In genomic region chr13:37923091-37923490, GRCm38 (mm10) we compare ENCODE assay signal across 21 mouse cellular contexts.
DNase-seq lines count a peak whose midpoint lies in the region; ATAC-seq and TF ChIP-seq lines count a peak whose summit lies in the region.
"Had no signal": no experiment of that assay in that cellular context is flagged by ENCODE, and none has a peak within 500 bp of the region (broad histone marks: within the 10 kb centered on the region; RNA-seq: fewer than 3 reads in every experiment).

No protein-coding gene starts in this region.

- DNase-seq in heart, postnatal 14 days = no peak
- peak; percentile 57 for DNase-seq in thymus, adult 2 months
- peak; percentile 76 for DNase-seq in thymus, postnatal 14 days
- no peak for DNase-seq in forebrain, embryonic 11.5 days (ENCODE audit: low spot score)
- DNase-seq in frontal cortex, postnatal 25 days (ENCODE audit: low spot score in 2 of 2) = no peak
- DNase-seq: adrenal gland, postnatal 14 days; cerebellum, adult 11-12 months; cerebellum, adult 9-10 months; cerebellum, postnatal 25 days; forebrain, postnatal 0 days; gastrocnemius, postnatal 10 days; heart, adult 18-20 months; heart, postnatal 4 days had no signal

- no peak for TF ChIP-seq POLR2A in thymus, adult 2 months (IDR thresholded peaks at IDR 0.05; ENCODE audit: control insufficient read depth, extremely low read depth, insufficient read depth, low read length, poor library complexity)

- WGBS in heart, embryonic 16.5 days = 78% methylated on average over 4 of the region's 4 CpGs
- WGBS in thymus, adult 2 months = 21% methylated on average over 4 of the region's 4 CpGs
- 91% methylated on average over 4 of the region's 4 CpGs for WGBS in forebrain, embryonic 11.5 days

- ATAC-seq in heart, embryonic 16.5 days (replicated peaks; ENCODE audit: extremely low read depth, insufficient read depth, low FRiP score) = no peak
- ATAC-seq in forebrain, embryonic 11.5 days (replicated peaks; ENCODE audit: low FRiP score) = no peak
- ATAC-seq: activated CD4-positive, CD25-positive, alpha-beta regulatory T cell, adult 4 months; Patski had no signal

- no peak overlapping the region for H3K4me3 ChIP-seq in heart, embryonic 16.5 days (ENCODE audit: low read length)
- H3K4me3 ChIP-seq in thymus, adult 2 months (ENCODE audit: control insufficient read depth, insufficient read depth, low read length) = no peak overlapping the region
- H3K4me3 ChIP-seq in forebrain, embryonic 11.5 days (ENCODE audit: low read depth, low read length) = no peak overlapping the region
- H3K4me3 ChIP-seq: embryonic facial prominence, embryonic 12.5 days; forebrain, embryonic 12.5 days; hindbrain, embryonic 12.5 days had no signal

- H3K36me3 ChIP-seq in heart, embryonic 16.5 days (ENCODE audit: control insufficient read depth, insufficient read depth) = peaks cover 12% of the 10 kb centered on the region
- peaks cover 23% of the 10 kb centered on the region for H3K36me3 ChIP-seq in thymus, adult 2 months (ENCODE audit: control insufficient read depth, insufficient read depth, low read length)
- no peaks in the 10 kb centered on the region for H3K36me3 ChIP-seq in forebrain, embryonic 11.5 days (ENCODE audit: control insufficient read depth, insufficient read depth, low read length)
- H3K36me3 ChIP-seq: forebrain, embryonic 12.5 days; hindbrain, embryonic 12.5 days had no signal

- no peak overlapping the region for H3K4me2 ChIP-seq in heart, embryonic 16.5 days (ENCODE audit: low read depth, low read length)
- no peak overlapping the region for H3K4me2 ChIP-seq in forebrain, embryonic 11.5 days (ENCODE audit: low read depth, low read length, severe bottlenecking)
- H3K4me2 ChIP-seq: embryonic facial prominence, embryonic 12.5 days; forebrain, embryonic 12.5 days; heart, embryonic 11.5 days; hindbrain, embryonic 12.5 days had no signal

- H3K27me3 ChIP-seq in heart, embryonic 16.5 days (ENCODE audit: control insufficient read depth, insufficient read depth, low read length) = no peaks in the 10 kb centered on the region
- no peaks in the 10 kb centered on the region for H3K27me3 ChIP-seq in thymus, adult 2 months (ENCODE audit: control insufficient read depth, insufficient read depth, low read length)
- no peaks in the 10 kb centered on the region for H3K27me3 ChIP-seq in forebrain, embryonic 11.5 days (ENCODE audit: control insufficient read depth, insufficient read depth, low read length)
- H3K27me3 ChIP-seq: CH12.LX; embryonic facial prominence, embryonic 12.5 days; forebrain, embryonic 12.5 days; hindbrain, embryonic 12.5 days; Patski had no signal

- H3K4me1 ChIP-seq in heart, embryonic 16.5 days (ENCODE audit: control insufficient read depth, insufficient read depth, low read length) = peaks cover 26% of the 10 kb centered on the region
- peaks cover 41% of the 10 kb centered on the region for H3K4me1 ChIP-seq in thymus, adult 2 months (replicated peaks; ENCODE audit: control insufficient read depth, insufficient read depth, low read length)
- H3K4me1 ChIP-seq in forebrain, embryonic 11.5 days (replicated peaks; ENCODE audit: control insufficient read depth, insufficient read depth, low read length) = no peaks in the 10 kb centered on the region
- H3K4me1 ChIP-seq: forebrain, embryonic 12.5 days; hindbrain, embryonic 12.5 days had no signal

- H3K27ac ChIP-seq in heart, embryonic 16.5 days (ENCODE audit: low read length) = peak overlapping the region; percentile 7; the same call in 1 of the 2 replicates
- peak overlapping the region; percentile 92 for H3K27ac ChIP-seq in thymus, adult 2 months (ENCODE audit: control insufficient read depth, insufficient read depth, low read length)
- no peak overlapping the region for H3K27ac ChIP-seq in forebrain, embryonic 11.5 days (ENCODE audit: low read depth, low read length)
- H3K27ac ChIP-seq: embryonic facial prominence, embryonic 12.5 days; forebrain, embryonic 12.5 days; hindbrain, embryonic 12.5 days had no signal

- no peak for TF ChIP-seq CTCF in thymus, adult 2 months (IDR thresholded peaks at IDR 0.05; ENCODE audit: borderline replicate concordance, control insufficient read depth, extremely low read depth, insufficient read depth, low read length, poor library complexity)

- intact Hi-C loops in heart, postnatal 14 days (cut with DNase I) = no loop called here

- no peaks in the 10 kb centered on the region for H3K9me3 ChIP-seq in heart, embryonic 16.5 days (replicated peaks; ENCODE audit: control insufficient read depth, low read length)
- no peaks in the 10 kb centered on the region for H3K9me3 ChIP-seq in forebrain, embryonic 11.5 days (ENCODE audit: control insufficient read depth, low read length)
- H3K9me3 ChIP-seq: embryonic facial prominence, embryonic 12.5 days; forebrain, embryonic 12.5 days; hindbrain, embryonic 12.5 days had no signal

- no peak overlapping the region for H3K9ac ChIP-seq in heart, embryonic 16.5 days (ENCODE audit: low read length)
- no peak overlapping the region for H3K9ac ChIP-seq in forebrain, embryonic 11.5 days (ENCODE audit: low read length)
- H3K9ac ChIP-seq: embryonic facial prominence, embryonic 12.5 days; forebrain, embryonic 12.5 days; forebrain, postnatal 0 days; hindbrain, embryonic 12.5 days had no signal

Comparison
In these comparisons a context has a peak if more than half of its experiments do, and no peak if none do; other contexts are left out.
1. DNase-seq: peak in thymus, adult 2 months (single experiment) and thymus, postnatal 14 days (single experiment); none in heart, postnatal 14 days (0 of 2), forebrain, embryonic 11.5 days (single experiment) and frontal cortex, postnatal 25 days (0 of 2).